Mouse (Mus musculus) embryonic fibroblast, embryonic 13.5 days (primary cell): ENCODE results near the gene Omg. TPM values are rescaled to one million over a fixed set of nuclear protein-coding genes. Genes with fewer than 3 reads are reported as not detected.

ENCODE experiments used
- H3K27ac ChIP-seq: 2 replicates; pipeline ENCODE4 v1.5.1; 2012; ENCODE audit warnings: low read length, control low read depth, inconsistent platforms; ENCODE audit not compliant: insufficient read depth
- H3K4me1 ChIP-seq: 2 replicates; pipeline ENCODE4 v1.6.1; 2011; ENCODE audit warnings: low read length; ENCODE audit not compliant: control insufficient read depth, insufficient read depth
- H3K4me3 ChIP-seq: 2 replicates; pipeline ENCODE4 v1.5.1; 2011; ENCODE audit warnings: mild to moderate bottlenecking, control low read depth, low read length; ENCODE audit not compliant: insufficient read depth
- CTCF ChIP-seq: IDR thresholded peaks from 2 replicates; pipeline ENCODE4 v1.5.1; 2011; ENCODE audit warnings: mild to moderate bottlenecking, control low read depth, low read length, moderate library complexity, borderline replicate concordance; ENCODE audit not compliant: insufficient read depth
- POLR2A ChIP-seq: IDR thresholded peaks from 2 replicates; pipeline ENCODE4 v1.6.1; 2011; ENCODE audit warnings: low read depth, mild to moderate bottlenecking, control low read depth, low read length, moderate library complexity
- polyA plus RNA-seq: library from polyadenylated mRNA; stranded (reverse); fragments of >200 nt; gene quantifications from 2 replicates; pipeline ENCODE4 v1.2.4, GENCODE M21; 2011; ENCODE audit warnings: low read depth; ENCODE audit not compliant: missing spikeins, insufficient read length

Gene Omg
- polyA plus RNA-seq, 1 experiment: not detected

DNA sequence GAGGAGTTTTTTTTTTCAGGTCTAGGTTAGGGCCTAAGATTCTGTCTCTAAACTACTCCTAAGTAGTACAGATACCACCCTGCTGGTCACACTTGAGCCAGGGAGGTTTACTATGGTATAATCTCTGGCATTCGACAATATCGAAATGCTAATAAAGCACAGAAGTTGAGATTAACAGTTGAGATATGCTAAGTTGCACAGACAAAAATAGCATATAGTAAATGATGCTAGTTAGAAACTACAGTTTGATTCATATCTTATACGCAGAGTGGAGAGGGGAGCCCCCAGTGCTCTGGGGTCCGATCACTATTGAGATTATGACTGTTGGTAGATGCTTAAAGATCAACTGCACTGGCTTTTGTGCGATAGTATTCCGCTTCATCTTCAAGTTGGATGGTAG lies 25.3 kb upstream of the Omg start:
- no peak for TF ChIP-seq CTCF
- TF ChIP-seq POLR2A: no peak
- Histone ChIP-seq H3K4me3 (no peak overlapping the region), H3K27ac (peak overlapping the region; percentile 44; the same call in 1 of the 2 replicates), H3K4me1 (peaks cover 5% of the 10 kb centered on the region)

DNA sequence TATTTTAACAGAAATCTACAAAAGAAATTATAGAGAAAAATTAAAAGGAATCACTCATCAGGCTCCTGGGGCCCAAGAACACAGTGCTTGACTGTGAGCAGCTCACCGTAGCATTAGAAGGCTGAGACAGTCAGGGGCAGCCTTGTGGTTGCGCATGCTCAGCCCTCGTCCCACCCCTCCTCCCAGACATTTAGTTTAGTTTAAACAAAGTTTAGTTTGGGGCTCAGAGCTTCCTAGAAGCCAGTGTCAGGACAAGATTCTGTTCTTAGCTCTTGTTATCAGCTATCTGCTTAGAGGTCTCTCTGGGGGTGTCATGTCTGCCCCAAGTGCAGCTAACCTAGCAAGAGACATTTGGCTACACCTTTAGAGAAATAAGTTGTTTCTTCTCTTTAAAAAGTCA lies 24.7 kb upstream of the Omg start:
- no peak for TF ChIP-seq CTCF
- Histone ChIP-seq H3K4me1 (peaks cover under 1% of the 10 kb centered on the region; the same call in 1 of the 2 replicates), H3K27ac (no peak overlapping the region), H3K4me3 (no peak overlapping the region)

DNA sequence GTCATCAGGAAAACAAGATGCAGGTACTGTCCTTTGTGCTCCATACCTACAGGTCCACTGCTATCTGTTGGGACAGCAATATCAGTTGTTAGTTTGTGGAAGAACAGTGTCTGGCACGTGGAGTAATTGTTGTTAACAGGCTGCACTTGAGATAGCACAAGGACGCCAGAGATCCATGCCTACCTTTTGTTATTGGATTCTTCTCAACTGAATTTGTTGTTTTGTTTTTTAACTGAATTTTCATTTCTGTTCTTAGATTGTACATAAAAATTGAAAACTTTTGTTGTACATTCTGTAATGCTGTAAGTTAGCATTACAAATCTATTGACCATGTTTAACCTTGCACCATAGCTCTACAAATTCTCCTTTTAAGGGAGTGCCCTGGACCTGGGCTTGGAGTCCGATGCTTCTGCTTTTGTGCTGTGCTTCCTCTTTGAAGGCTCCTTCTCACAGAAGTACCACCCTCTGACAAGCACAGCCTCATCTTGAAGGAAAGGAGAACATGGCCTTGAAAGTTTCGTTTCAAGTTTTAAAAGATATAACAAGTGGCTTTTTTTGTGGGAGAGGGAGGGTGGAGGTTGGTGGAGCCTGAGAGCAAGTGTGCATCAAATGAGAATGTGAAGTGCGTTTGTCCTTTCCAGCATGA lies 24.0 kb upstream of the Omg start:
- H3K4me3 ChIP-seq: no peak overlapping the region
- H3K4me1 ChIP-seq: peaks cover 2% of the 10 kb centered on the region; the same call in 1 of the 2 replicates
- TF ChIP-seq POLR2A: no peak
- TF ChIP-seq CTCF: no peak
- no peak overlapping the region for H3K27ac ChIP-seq

DNA sequence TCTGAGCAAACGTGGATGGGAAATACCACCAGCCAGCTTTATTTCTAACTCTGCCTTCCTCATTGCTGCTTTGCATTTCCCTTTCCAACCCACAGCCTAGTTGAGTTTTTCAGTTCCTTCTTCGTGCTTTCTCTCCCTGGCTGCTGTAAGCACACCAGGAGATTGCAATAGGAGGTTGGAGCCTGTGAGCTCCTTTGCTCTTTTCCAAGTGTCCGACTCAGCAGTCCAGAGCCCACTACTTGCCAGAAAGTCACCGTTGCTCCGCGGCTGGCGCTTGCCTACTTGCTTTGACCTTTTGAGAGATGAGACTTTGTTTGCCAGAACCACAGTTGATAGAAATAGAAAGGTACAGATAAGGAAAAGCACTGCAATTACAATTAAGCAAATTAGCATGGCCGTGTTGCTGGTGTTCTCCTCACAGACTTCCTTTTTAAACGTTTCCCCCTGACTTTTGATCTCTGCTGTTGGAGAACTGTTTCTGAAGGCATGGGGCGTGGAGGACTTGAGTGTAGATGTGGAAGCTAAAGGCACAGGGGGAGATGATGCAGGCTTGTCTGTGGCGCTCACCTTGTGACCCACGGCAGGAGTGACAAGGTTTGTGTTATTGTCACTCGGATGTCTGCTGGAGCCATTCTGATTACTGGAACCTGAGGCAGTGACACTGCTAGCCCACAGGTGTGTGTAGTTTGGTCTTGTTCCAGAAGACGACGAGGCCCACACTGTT lies 23.3 kb upstream of the Omg start:
- Histone ChIP-seq H3K4me3 (no peak overlapping the region), H3K4me1 (peaks cover 2% of the 10 kb centered on the region; the same call in 1 of the 2 replicates), H3K27ac (no peak overlapping the region)
- TF ChIP-seq CTCF (no peak), POLR2A (no peak)

DNA sequence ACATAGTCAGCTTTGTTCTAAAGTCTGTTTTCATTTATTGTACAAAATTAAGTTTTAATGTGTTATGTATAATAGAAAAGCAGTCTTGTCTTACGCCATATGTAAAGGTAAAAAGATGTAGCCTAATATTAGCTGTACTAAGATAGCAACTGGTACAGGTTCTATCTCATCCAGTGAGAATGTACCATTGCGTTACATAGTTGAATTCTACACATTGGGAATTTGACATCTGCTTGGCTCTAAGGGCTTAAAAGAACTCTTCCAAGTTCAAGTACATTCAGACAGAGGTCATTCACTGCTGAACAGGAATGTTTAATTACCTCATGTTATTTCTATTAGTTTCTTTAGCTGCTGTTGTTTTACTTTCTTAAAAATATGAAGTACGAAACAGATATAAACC lies 22.7 kb upstream of the Omg start:
- no peak overlapping the region for H3K4me3 ChIP-seq
- H3K4me1 ChIP-seq: peaks cover 2% of the 10 kb centered on the region; the same call in 1 of the 2 replicates
- no peak overlapping the region for H3K27ac ChIP-seq
- TF ChIP-seq POLR2A (no peak), CTCF (no peak)

DNA sequence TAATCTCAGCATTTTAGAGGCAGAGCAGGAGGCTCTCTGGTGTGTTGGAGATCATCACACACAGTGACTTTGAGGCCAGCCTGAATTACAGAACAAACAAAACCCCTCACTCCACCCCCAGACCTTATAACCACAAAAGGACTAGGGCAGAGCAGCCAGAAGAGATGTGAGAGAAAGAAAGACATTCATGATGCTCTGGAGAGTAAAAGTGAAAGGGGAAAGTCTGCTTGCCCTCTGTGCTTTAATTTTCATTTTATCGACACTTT lies 20.4 kb upstream of the Omg start:
- no peak for TF ChIP-seq CTCF
- TF ChIP-seq POLR2A: no peak
- Histone ChIP-seq H3K4me1 (peaks cover 2% of the 10 kb centered on the region; the same call in 1 of the 2 replicates), H3K27ac (no peak overlapping the region), H3K4me3 (no peak overlapping the region)

DNA sequence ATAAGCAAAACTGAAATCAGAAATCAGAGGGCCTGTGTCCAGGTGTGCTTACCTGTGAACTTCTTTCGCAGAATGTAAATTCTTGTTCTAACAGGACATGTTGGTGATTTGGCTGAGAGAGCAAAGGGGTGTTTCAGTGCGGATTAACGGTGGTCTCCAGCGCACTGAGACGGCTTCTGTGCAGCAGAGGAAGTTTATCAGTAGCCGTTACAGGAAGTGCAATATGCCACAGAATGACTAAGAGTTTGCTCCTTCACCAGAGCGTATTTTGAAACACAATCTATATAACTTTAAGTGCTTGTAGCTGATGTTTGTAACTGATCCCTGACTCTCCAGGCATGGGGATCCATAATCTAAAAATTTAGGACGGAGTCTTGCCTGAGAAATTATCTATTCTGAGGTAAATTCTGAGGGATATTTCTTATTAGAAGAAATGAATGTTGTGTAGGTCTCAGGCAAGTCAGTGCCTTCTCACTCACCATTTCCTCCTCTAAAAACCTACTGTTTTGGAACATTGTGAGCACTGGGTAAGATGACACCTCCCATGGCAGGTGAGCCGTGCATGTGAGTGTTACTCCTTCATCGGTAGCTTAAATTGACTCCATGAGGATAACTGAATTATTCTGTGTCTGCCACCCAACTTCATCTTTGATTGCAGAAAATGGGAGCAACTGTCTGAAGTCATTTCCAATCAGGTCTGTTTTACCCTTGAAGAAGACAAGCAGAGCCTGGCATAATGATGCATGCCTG lies 19.9 kb upstream of the Omg start, which contains the start of gene Evi2b:
TSS of gene Evi2b (minus strand) at position 203 of the 750 bp plus-strand sequence.
- no peak within 1 kb of the TSS for H3K27ac ChIP-seq

DNA sequence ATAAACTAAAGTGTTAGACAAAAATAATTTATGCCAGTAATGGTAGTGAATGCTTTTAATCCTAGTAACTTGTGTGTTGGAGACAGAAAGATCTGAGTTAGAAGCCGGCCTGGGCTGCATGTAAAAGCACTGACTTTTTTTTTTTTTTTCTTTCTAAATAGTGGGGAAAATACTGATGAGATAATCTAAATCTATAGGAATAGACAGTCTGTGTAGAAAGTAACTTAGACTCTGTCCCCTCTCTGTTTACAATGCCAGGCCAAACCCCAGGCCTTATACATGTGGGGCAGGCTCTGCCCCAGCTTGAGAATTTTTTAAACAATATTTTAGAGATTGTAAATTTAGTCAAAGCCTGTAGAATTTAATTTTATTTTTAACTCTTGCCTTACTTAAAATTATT lies 19.1 kb upstream of the Omg start:
- Histone ChIP-seq H3K4me1 (peaks cover 3% of the 10 kb centered on the region; the same call in 1 of the 2 replicates), H3K4me3 (no peak overlapping the region), H3K27ac (no peak overlapping the region)
- TF ChIP-seq CTCF (no peak), POLR2A (no peak)

More for the DNA sequence above, 19.9 kb upstream of the Omg start, which contains the start of gene Evi2b:
- Histone ChIP-seq H3K4me1 (peaks cover 3% of the 10 kb centered on the region; the same call in 1 of the 2 replicates), H3K4me3 (no peak within 1 kb of the TSS)
- TF ChIP-seq POLR2A: no peak
- TF ChIP-seq CTCF: no peak

DNA sequence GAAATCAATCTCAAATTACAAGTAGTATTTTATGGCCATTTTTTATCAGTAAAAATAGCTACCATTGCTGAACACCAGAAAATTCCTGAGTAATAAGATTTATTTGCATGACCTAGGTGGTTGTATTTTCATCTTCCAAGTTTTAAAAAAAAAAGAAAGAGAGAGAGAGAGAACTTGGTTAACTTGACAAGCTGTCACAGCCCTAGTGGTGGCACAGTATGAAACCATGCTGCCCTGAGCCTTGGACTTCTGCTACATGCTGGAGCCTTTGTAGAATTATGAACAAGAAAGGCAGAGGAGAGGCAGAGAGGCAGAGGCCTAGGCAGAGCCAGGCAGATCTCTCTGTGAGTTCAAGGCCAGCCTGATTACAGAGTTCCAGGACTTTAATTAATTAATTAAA lies 18.0 kb upstream of the Omg start:
- TF ChIP-seq CTCF (no peak), POLR2A (no peak)
- Histone ChIP-seq H3K4me3 (no peak overlapping the region), H3K4me1 (peaks cover 3% of the 10 kb centered on the region; the same call in 1 of the 2 replicates)

DNA sequence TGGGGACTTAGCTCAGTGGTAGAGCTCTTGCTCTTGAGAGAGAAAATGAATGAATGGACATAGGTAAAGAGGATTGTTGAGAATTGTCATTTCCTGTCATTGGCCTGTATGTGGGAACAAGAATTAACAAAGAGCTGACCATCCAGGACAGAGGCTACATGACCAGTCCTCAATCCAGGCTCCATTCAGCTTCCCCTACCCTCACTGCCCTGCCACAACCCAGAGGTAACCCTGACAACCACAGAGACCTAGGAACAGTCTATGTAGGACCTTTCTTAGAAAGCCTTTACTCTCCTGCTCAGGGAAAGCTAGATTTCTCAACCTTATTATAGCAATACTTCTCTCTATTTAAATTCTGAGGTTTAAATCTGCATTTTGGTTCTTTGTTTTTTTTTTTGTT lies 16.9 kb upstream of the Omg start:
- Histone ChIP-seq H3K27ac (no peak overlapping the region), H3K4me1 (peaks cover 3% of the 10 kb centered on the region; the same call in 1 of the 2 replicates), H3K4me3 (no peak overlapping the region)
- no peak for TF ChIP-seq CTCF
- TF ChIP-seq POLR2A: no peak

More for the DNA sequence above, 18.0 kb upstream of the Omg start:
- no peak overlapping the region for H3K27ac ChIP-seq
